Mouse (Mus musculus): ENCODE data around the gene Tnfrsf9.

GRCm38 (mm10) chr4:150909451-150910156, 4.8 kb upstream of the Tnfrsf9 start:
- TF ChIP-seq CTCF (IDR thresholded peaks at IDR 0.05; ENCODE audit: control insufficient read depth, insufficient read depth, insufficient read length) (no peak), FOSL1 (IDR thresholded peaks at IDR 0.05; ENCODE audit: insufficient read depth, low read length, poor library complexity, severe bottlenecking) (no peak), USF1 (IDR thresholded peaks at IDR 0.05; ENCODE audit: low read depth) (no peak), MYOG (IDR thresholded peaks at IDR 0.05; ENCODE audit: control insufficient read depth, extremely low read depth, insufficient read length) (no peak)
